Mouse (Mus musculus) brain, embryonic 14.5 days (tissue): ENCODE results near the gene Nmrk1. TPM values are rescaled to one million over a fixed set of nuclear protein-coding genes. Genes with fewer than 3 reads are reported as not detected.

Source experiments
- DNase-seq: peaks from one replicate; pipeline ENCODE4 v3.0.0-alpha.2; 2011; ENCODE audit warnings: low read depth
- CTCF ChIP-seq: fragments of 200-500 bp; IDR thresholded peaks from 2 replicates; pipeline ENCODE4 v1.5.1; 2012; ENCODE audit warnings: inconsistent platforms, mild to moderate bottlenecking, moderate library complexity, borderline replicate concordance; ENCODE audit not compliant: insufficient read depth, insufficient read length; ENCODE audit errors: extremely low read depth
- POLR2A ChIP-seq: fragments of 200-500 bp; IDR thresholded peaks from 2 replicates; pipeline ENCODE4 v1.6.1; 2012; ENCODE audit warnings: mild to moderate bottlenecking, inconsistent platforms, borderline replicate concordance; ENCODE audit not compliant: poor library complexity, insufficient read depth, insufficient read length, severe bottlenecking; ENCODE audit errors: extremely low read depth
- polyA plus RNA-seq: library from polyadenylated mRNA; depleted of rRNA; stranded (reverse); fragments of >200 nt; gene quantifications from 2 replicates; pipeline ENCODE4 v1.2.3, GENCODE M21; 2012; rRNA removed

Gene Nmrk1
- polyA plus RNA-seq, 1 experiment = 4.6 TPM

- no peak for TF ChIP-seq POLR2A
- TF ChIP-seq CTCF = no peak
- no peak for DNase-seq
These were observed 60.4 kb downstream of the Nmrk1 start for GRCm38 (mm10) chr19:18692176-18692575.

GRCm38 (mm10) chr19:18692768-18693167, 61.0 kb downstream of the Nmrk1 start:
- DNase-seq = no peak
- TF ChIP-seq CTCF (no peak), POLR2A (no peak)

GRCm38 (mm10) chr19:18695116-18695515, 63.4 kb downstream of the Nmrk1 start:
- TF ChIP-seq POLR2A = no peak
- TF ChIP-seq CTCF = no peak
- DNase-seq = no peak

- DNase-seq = no peak
- no peak for TF ChIP-seq POLR2A
- no peak for TF ChIP-seq CTCF
These were observed 63.8 kb downstream of the Nmrk1 start for GRCm38 (mm10) chr19:18695552-18695951.

Other genes starting within 250 kb of the Nmrk1 start
- 16.8 and 21.0 TPM in 2 replicates for gene Ostf1, start 127 bp upstream of the Nmrk1 start, polyA plus RNA-seq
- gene Carnmt1, start 38.8 kb downstream of the Nmrk1 start, polyA plus RNA-seq = 10.0 and 10.1 TPM in 2 replicates
- gene D030056L22Rik, start 81.2 kb downstream of the Nmrk1 start, polyA plus RNA-seq = 45.1 and 63.5 TPM in 2 replicates
- 0.20 and 0.27 TPM in 2 replicates for gene Trpm6, start 118.0 kb downstream of the Nmrk1 start, polyA plus RNA-seq